Mouse (Mus musculus) hindbrain, embryonic 16.5 days (tissue): ENCODE measurements around the gene Tmem86b. TPM values are rescaled to one million over a fixed set of nuclear protein-coding genes. Genes with fewer than 3 reads are reported as not detected.
A peak's percentile ranks its signal among the peaks of the same experiment; 100 is the strongest.

Experiments
- ATAC-seq: fragments of 200-750 bp; cut with Nextera tagmentation; 2 replicates; pipeline ENCODE4 v1.8.0; 2017; ENCODE audit warnings: moderate TSS enrichment, moderate library complexity
- H3K27ac ChIP-seq: fragments of 300-500 bp; sonication (generic); 2 replicates; pipeline ENCODE4 v1.5.1; 2014; ENCODE audit warnings: low read depth, mild to moderate bottlenecking, control low read depth, low read length, moderate library complexity
- H3K27me3 ChIP-seq: fragments of 300-500 bp; sonication (generic); replicated peaks from 2 replicates; pipeline ENCODE4 v1.6.1; 2014; ENCODE audit warnings: low read length; ENCODE audit not compliant: control insufficient read depth, insufficient read depth
- H3K36me3 ChIP-seq: fragments of 300-500 bp; sonication (generic); 2 replicates; pipeline ENCODE4 v1.6.1; 2014; ENCODE audit warnings: mild to moderate bottlenecking, low read length, moderate library complexity, mixed read lengths; ENCODE audit not compliant: control insufficient read depth, insufficient read depth
- H3K4me1 ChIP-seq: fragments of 300-500 bp; sonication (generic); 2 replicates; pipeline ENCODE4 v1.6.1; 2014; ENCODE audit warnings: low read depth, low read length; ENCODE audit not compliant: control insufficient read depth, insufficient read depth
- H3K4me2 ChIP-seq: fragments of 300-500 bp; sonication (generic); 2 replicates; pipeline ENCODE4 v1.6.1; 2014; ENCODE audit warnings: mild to moderate bottlenecking, low read length, control low read depth, moderate library complexity
- H3K4me3 ChIP-seq: fragments of 300-500 bp; sonication (generic); 2 replicates; pipeline ENCODE4 v1.5.1; 2014; ENCODE audit warnings: mild to moderate bottlenecking, low read length, control low read depth, moderate library complexity
- H3K9ac ChIP-seq: fragments of 300-500 bp; sonication (generic); 2 replicates; pipeline ENCODE4 v1.6.1; 2014; ENCODE audit warnings: low read depth, mild to moderate bottlenecking, control low read depth, low read length, moderate library complexity
- H3K9me3 ChIP-seq: fragments of 300-500 bp; sonication (generic); 2 replicates; pipeline ENCODE4 v1.6.1; 2014; ENCODE audit warnings: mild to moderate bottlenecking, low read length, moderate library complexity; ENCODE audit not compliant: control insufficient read depth
- WGBS: fragments of 180-500 bp; shearing (Covaris S2); extraction: QIAGEN DNeasy Blood & Tissue Kit; methylation state at CpG from one replicate; pipeline ENCODE4 v1.1.7; 2014; 5-methylcytosine and 5-hydroxymethylcytosine counted together
- polyA plus RNA-seq: library from polyadenylated mRNA; unstranded; fragments of >200 nt; fragmentation: Nextera tagmentation; extraction: Ambion mirVana; gene quantifications from 2 replicates; pipeline ENCODE4 v1.2.1, GENCODE M21; 2015

Tmem86b gene
- polyA plus RNA-seq, 1 experiment from 2014 or later = 1.9 TPM

DNA sequence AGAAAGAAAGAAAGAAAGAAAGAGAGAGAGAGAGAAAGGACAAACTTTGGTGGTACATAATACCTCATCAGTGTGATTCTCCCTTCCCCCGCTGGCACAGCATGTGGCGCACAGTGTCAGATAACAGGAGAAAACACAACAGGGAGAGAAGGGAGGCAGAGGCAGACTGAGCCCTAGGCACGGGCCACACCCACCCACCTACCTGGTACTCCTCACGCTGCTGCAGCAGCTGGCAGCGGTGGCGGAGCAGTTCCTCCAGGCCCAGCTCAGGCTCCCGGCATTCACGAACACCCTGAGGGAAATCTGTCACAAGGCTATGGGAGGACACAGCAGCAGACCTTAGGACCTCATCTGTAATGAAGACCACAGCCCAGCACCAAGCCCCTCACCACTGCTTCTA is 32.0 kb upstream of the Tmem86b start:
- Histone ChIP-seq H3K27me3 (no peaks in the 10 kb centered on the region), H3K4me2 (no peak overlapping the region), H3K4me1 (peaks cover 6% of the 10 kb centered on the region; the same call in 1 of the 2 replicates), H3K9ac (no peak overlapping the region), H3K36me3 (peaks cover 6% of the 10 kb centered on the region), H3K4me3 (no peak overlapping the region), H3K27ac (no peak overlapping the region), H3K9me3 (no peaks in the 10 kb centered on the region)
- 74% methylated on average over 8 of the region's 8 CpGs for WGBS
- ATAC-seq = no peak

DNA sequence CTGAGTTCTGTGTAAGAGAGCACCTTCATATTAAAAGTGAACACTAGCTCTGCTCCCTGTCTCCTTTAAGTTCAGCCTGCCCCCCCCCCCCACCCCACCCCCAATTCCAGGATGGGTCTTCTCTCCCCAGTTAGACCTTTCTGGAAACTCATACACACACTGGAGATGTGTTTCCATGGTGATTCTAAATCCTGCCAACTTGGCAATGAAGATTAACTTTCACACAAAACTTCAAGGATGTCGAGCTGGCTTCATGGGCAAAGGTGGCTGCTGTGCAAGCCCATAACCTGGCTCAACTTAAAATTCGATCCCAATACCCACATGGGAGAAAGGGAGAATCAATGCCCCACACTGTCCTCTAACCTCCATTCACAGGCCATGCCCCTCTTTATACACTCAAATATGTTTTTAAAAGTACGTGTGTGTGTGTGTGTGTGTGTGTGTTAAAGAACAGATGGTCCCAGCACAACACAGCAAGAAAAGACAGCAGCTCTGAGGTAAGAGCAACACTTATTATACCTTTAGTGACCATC is 28.8 kb upstream of the Tmem86b start:
- 32% methylated on average over 3 of the region's 3 CpGs for WGBS
- peak overlapping the region; percentile 73 for H3K9ac ChIP-seq
- H3K4me2 ChIP-seq = peak overlapping the region; percentile 94
- H3K27me3 ChIP-seq = no peaks in the 10 kb centered on the region
- H3K9me3 ChIP-seq = no peaks in the 10 kb centered on the region
- ATAC-seq = no peak
- no peaks in the 10 kb centered on the region; the same call in 1 of the 2 replicates for H3K36me3 ChIP-seq
- peak overlapping the region; percentile 83 for H3K4me3 ChIP-seq
- peaks cover 33% of the 10 kb centered on the region for H3K4me1 ChIP-seq
- H3K27ac ChIP-seq = peak overlapping the region; percentile 95

DNA sequence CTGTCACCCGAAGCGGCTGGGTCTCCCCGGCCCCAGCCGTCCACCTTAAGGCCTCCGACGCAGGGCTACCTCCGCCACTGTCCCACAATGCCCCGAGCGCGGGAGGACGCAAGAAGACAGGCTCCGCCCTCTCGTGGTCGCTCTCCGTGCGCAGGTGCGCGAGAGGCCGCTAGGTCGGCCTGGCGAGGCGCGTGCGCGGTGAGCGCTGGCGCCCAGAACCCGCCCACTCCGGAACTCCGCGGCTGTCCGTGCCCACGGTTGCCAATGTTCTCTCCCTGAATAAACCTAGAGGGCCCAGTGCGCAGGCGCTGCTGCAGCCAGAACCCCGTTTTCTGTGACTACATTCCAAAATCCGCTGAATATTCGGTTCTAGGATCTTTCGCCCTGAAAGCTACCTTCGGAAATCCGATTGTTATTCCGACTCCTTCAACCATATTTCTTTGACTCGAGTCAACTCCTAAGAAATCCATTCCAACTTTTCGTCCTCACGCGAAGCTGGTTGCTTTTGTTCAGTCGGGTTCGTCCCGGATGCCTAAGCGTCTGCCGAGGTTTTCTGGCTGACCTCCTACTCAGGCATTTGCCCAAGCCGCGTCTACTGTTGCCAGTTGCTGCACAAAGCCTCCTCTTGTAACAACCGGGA is 27.8 kb upstream of the Tmem86b start, which contains the start of gene Ppp6r1:
Ppp6r1 (minus strand) TSS at position 108 of the 640 bp plus-strand sequence.
- Histone ChIP-seq H3K4me2 (peak within 1 kb of the TSS; percentile 94), H3K36me3 (no peaks in the 10 kb centered on the region), H3K27ac (peak within 1 kb of the TSS; percentile 95), H3K9ac (peak within 1 kb of the TSS; percentile 98), H3K9me3 (no peaks in the 10 kb centered on the region), H3K27me3 (no peaks in the 10 kb centered on the region), H3K4me1 (peaks cover 33% of the 10 kb centered on the region), H3K4me3 (peak within 1 kb of the TSS; percentile 83)
- peak; percentile 97 for ATAC-seq
- WGBS = under 1% methylated on average over 54 of the region's 54 CpGs

DNA sequence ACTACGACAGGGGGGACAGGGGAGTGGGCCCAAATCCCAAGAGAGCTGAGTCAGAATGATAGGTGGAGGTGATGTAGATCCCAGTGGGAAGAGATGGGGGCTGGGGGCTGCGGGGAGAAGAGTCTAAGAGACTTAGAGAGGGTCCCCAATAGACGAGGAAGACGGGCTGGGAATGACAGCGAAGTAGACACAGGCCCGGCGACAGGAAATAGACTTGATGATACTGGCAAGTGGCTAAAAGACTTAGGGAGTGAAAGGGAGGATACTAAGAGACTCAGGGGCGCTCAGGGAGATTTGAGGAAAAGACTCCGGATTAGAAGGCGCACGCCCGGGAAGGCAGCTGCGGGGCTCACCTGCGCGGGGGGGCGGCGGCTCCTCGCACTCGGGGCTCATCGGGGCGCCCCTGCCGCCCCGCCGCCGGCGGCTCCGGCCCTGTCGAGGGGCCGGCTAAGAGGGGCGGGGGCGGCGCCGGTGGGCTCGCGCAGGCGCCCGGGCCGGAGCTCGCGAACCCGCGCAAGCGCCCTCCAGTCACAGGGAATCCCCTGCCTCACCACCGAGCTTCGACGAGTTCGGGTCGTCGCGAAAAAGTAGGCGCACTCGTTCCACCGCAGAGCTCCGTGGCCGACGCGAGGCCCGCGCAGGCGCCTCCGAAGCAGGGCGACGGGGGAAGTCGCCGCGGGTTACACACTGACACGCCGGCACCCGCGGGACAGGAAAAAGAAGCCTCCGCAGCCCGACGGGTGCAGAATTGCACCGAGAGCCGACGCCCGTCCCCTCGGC is 27.1 kb upstream of the Tmem86b start:
- ATAC-seq = peak; percentile 66
- WGBS = under 1% methylated on average over 53 of the region's 78 CpGs

DNA sequence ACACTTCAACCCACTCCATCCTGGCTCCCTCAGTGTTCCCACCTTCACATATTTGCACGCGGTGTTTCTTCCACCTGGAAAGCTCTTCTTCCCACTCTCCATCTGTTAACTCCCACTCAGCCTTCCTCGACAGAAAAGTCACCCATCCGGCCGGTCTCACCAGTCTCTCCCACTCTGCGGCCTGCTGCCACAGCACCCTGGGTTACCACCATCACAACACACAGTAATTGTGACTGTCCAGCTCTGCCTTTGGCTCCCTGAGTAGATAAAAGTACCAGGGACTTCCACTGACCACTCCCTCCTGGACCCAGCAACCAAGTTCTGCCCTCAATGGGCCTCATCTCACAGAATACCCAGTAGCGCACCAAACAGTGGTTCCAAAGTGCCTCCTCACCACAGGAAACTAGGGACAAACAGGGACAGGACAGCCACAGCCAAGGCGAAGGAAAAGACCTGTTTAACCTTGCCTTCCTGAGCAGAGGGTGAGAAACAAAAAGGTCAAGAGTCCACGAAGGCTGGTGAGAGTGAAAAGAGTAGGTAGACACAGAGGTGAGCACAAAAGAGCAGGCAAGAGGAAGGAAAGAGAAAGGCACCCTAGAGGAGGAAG is 26.4 kb upstream of the Tmem86b start:
- ATAC-seq = no peak
- Histone ChIP-seq H3K4me1 (peaks cover 33% of the 10 kb centered on the region), H3K4me3 (peak overlapping the region; percentile 83), H3K36me3 (no peaks in the 10 kb centered on the region), H3K9ac (peak overlapping the region; percentile 98), H3K4me2 (peak overlapping the region; percentile 94), H3K9me3 (no peaks in the 10 kb centered on the region), H3K27ac (peak overlapping the region; percentile 95), H3K27me3 (no peaks in the 10 kb centered on the region)
- WGBS = 54% methylated on average over 9 of the region's 9 CpGs

More for the DNA sequence above, 27.1 kb upstream of the Tmem86b start:
- peak overlapping the region; percentile 98 for H3K9ac ChIP-seq
- H3K4me2 ChIP-seq = peak overlapping the region; percentile 94
- no peaks in the 10 kb centered on the region for H3K36me3 ChIP-seq
- H3K9me3 ChIP-seq = no peaks in the 10 kb centered on the region
- H3K27me3 ChIP-seq = no peaks in the 10 kb centered on the region
- H3K4me3 ChIP-seq = peak overlapping the region; percentile 83
- H3K4me1 ChIP-seq = peaks cover 33% of the 10 kb centered on the region
- peak overlapping the region; percentile 95 for H3K27ac ChIP-seq

DNA sequence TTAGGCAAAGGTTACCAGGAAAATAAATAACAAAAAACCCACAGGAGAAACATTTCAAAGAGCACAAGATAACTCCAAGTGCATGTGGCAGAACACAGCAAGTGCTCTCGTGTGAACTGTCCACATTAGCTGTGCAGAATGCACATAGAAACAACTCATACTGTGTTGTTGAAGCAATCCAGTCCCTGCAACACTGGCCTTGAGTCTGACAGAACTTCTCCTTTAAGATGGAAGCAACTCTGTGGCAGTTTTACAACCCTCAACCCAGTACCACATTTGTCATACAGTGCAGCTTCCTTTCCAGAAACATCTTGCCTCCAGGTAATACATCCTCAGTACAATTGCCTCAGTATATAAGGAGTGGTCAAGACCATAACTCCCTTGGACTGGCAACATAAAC is 25.6 kb upstream of the Tmem86b start:
- no peaks in the 10 kb centered on the region for H3K27me3 ChIP-seq
- no peaks in the 10 kb centered on the region for H3K9me3 ChIP-seq
- no peaks in the 10 kb centered on the region for H3K36me3 ChIP-seq
- no peak for ATAC-seq
- H3K9ac ChIP-seq = peak overlapping the region; percentile 6; the same call in 1 of the 2 replicates
- H3K4me3 ChIP-seq = no peak overlapping the region; the same call in 1 of the 2 replicates
- no peak overlapping the region for H3K27ac ChIP-seq
- peaks cover 33% of the 10 kb centered on the region for H3K4me1 ChIP-seq
- WGBS = 64% methylated on average over 1 of the region's 1 CpGs
- peak overlapping the region; percentile 94 for H3K4me2 ChIP-seq

DNA sequence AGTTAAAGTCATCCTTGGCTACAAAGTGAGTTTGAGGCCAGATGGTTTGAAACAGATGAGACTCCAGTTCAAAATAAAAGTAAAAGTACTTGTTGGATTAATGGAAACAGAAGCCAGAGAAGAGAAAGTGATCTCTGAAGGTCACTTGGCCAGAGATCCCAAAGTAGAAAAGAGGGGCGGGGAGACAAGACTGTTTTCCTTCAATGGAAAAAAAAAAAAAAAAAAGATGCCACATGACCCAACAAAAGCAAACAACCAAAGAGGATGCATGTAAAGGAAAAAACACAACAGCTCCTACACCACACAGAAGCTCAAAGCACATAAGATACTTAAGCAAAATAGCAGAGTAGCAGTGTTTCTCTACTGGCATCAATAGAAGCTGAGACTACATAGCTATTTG is 24.7 kb upstream of the Tmem86b start:
- ATAC-seq = no peak
- WGBS = 86% methylated on average over 1 of the region's 1 CpGs
- Histone ChIP-seq H3K4me3 (no peak overlapping the region), H3K36me3 (no peaks in the 10 kb centered on the region), H3K4me1 (peaks cover 33% of the 10 kb centered on the region), H3K27ac (no peak overlapping the region), H3K27me3 (no peaks in the 10 kb centered on the region), H3K9me3 (no peaks in the 10 kb centered on the region), H3K9ac (no peak overlapping the region), H3K4me2 (no peak overlapping the region)

DNA sequence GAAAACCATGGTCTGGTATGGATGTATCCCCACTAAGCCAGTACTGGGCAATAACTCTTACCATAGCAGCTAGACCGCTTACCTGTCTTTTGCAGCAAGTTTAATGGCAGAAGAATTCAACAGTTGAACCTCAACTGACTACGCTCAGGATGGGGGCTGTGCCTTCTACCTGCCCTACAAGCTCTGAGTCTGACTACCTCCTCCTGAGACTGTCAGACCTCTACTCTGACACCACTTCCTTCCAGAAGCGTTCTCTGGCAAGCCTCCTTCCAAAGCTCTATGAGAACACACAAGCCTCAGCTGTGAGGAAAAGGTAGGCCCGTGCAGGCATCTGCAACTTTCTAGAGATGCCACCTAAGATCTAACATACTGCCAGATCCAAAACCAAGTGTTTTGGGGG is 24.2 kb upstream of the Tmem86b start:
- H3K9ac ChIP-seq = no peak overlapping the region
- no peak overlapping the region for H3K4me2 ChIP-seq
- H3K9me3 ChIP-seq = no peaks in the 10 kb centered on the region
- no peak overlapping the region for H3K4me3 ChIP-seq
- H3K4me1 ChIP-seq = peaks cover 33% of the 10 kb centered on the region
- no peaks in the 10 kb centered on the region for H3K36me3 ChIP-seq
- H3K27me3 ChIP-seq = no peaks in the 10 kb centered on the region
- no peak for ATAC-seq
- H3K27ac ChIP-seq = no peak overlapping the region
- WGBS = 92% methylated on average over 4 of the region's 4 CpGs

DNA sequence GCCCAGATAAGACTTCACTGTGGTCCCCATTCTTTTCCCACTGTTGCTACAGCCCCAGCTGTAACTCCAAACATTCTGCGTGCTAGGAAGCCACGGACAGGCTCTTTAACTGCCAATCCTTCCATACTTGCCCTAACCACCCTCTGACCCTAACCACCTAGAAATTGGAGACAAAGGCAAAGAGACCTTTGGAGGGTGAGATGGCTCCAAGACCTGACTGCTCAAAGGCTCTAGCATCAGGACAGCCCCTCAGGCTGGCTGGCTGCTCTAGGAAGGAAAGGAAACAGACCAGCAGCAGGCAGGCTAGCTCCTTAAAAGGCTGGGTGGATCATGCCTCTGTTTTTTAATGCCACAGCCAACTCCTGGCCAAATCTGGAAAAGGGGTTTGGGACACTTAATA is 23.0 kb upstream of the Tmem86b start:
- no peak for ATAC-seq

More for the DNA sequence above, 23.0 kb upstream of the Tmem86b start:
- no peak overlapping the region for H3K4me3 ChIP-seq
- H3K27ac ChIP-seq = no peak overlapping the region
- no peak overlapping the region for H3K4me2 ChIP-seq
- H3K9me3 ChIP-seq = no peaks in the 10 kb centered on the region
- H3K4me1 ChIP-seq = peaks cover 27% of the 10 kb centered on the region
- WGBS = 87% methylated on average over 2 of the region's 2 CpGs
- no peaks in the 10 kb centered on the region for H3K36me3 ChIP-seq
- no peaks in the 10 kb centered on the region for H3K27me3 ChIP-seq
- no peak overlapping the region for H3K9ac ChIP-seq
